16 mouse cellular contexts compared by ENCODE assay signal in the genomic region with DNA sequence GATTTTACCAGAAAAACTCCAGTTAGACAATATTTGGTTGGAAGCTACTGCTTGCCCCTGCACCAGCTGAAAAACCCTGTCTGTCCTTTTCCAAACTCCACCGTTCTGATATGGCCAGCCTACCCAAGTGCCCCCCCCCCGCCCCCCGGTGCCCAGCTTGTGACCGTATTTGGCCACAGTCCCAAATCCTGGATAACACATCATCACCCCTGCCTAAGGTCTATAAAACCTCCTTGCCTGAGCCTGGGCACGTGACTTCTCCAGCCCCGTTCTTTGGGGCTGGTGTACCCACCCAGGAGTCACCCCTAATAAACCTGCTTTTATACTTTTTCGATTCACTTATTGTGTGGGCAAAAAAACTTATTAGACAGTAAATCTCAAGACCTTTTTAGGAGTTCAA. TPM values are rescaled to one million over a fixed set of nuclear protein-coding genes. Genes with fewer than 3 reads are reported as not detected.
"Had no signal": no experiment of that assay in that cellular context is flagged by ENCODE, and none has a peak within 500 bp of the region (broad histone marks: within the 10 kb centered on the region; RNA-seq: fewer than 3 reads in every experiment).

No protein-coding gene starts in this region.

- DNase-seq: liver; liver, embryonic 13.5 days; lung, postnatal 14 days; thymus, postnatal 14 days had no signal

- H3K36me3 ChIP-seq: liver, embryonic 13.5 days; lung, embryonic 15.5 days; midbrain, embryonic 15.5 days; neural tube, embryonic 12.5 days had no signal

- H3K9me3 ChIP-seq: liver, embryonic 13.5 days; lung, embryonic 15.5 days; megakaryocyte, embryonic 14.5 days; midbrain, embryonic 15.5 days; neural tube, embryonic 12.5 days had no signal

- ATAC-seq: midbrain, embryonic 15.5 days had no signal

- H3K4me3 ChIP-seq: layer of hippocampus, adult 2 months; liver, embryonic 13.5 days; lung, embryonic 15.5 days; megakaryocyte, embryonic 14.5 days; midbrain, embryonic 15.5 days; neural tube, embryonic 12.5 days had no signal

- H3K27me3 ChIP-seq: lung, embryonic 15.5 days; midbrain, embryonic 15.5 days; neural tube, embryonic 12.5 days had no signal

- H3K4me1 ChIP-seq: liver, embryonic 13.5 days; midbrain, embryonic 15.5 days; neural tube, embryonic 12.5 days had no signal

- H3K9ac ChIP-seq: liver, embryonic 13.5 days; liver, postnatal 0 days; lung, embryonic 15.5 days; midbrain, embryonic 15.5 days; neural tube, embryonic 12.5 days had no signal

- H3K27ac ChIP-seq: layer of hippocampus, adult 2 months; liver, embryonic 13.5 days; lung, embryonic 15.5 days; macrophage; midbrain, embryonic 15.5 days; neural tube, embryonic 12.5 days; stomach, postnatal 0 days had no signal

- H3K4me2 ChIP-seq: liver, embryonic 13.5 days; lung, embryonic 15.5 days; midbrain, embryonic 11.5 days; midbrain, embryonic 15.5 days; neural tube, embryonic 12.5 days had no signal

RNA-seq across cellular contexts. Expression of gene Il2, which starts 21.1 kb away (rescaled TPM):
- total RNA-seq: layer of hippocampus, adult 2 months; layer of hippocampus, postnatal 10 days; left cerebral cortex, postnatal 36 days; neutrophil, adult 5-6 weeks had no signal
- polyA plus RNA-seq: liver, embryonic 13.5 days; liver, postnatal 0 days; macrophage had no signal
